Mouse (Mus musculus) hindbrain, embryonic 15.5 days (tissue): ENCODE results near the gene Ros1. TPM values are rescaled to one million over a fixed set of nuclear protein-coding genes. Genes with fewer than 3 reads are reported as not detected.

ENCODE experiments used
- ATAC-seq: fragments of 200-750 bp; cut with Nextera tagmentation; 2 replicates; pipeline ENCODE4 v1.8.0; 2017; ENCODE audit warnings: low read depth, moderate number of reproducible peaks, moderate TSS enrichment; ENCODE audit not compliant: low FRiP score
- H3K27ac ChIP-seq: fragments of 300-500 bp; sonication (generic); replicated peaks from 2 replicates; pipeline ENCODE4 v1.5.1; 2015; ENCODE audit warnings: mild to moderate bottlenecking, inconsistent platforms
- H3K27me3 ChIP-seq: fragments of 300-500 bp; sonication (generic); 2 replicates; pipeline ENCODE4 v1.6.1; 2015; ENCODE audit warnings: control low read depth, inconsistent platforms
- H3K36me3 ChIP-seq: fragments of 300-500 bp; sonication (generic); 2 replicates; pipeline ENCODE4 v1.6.1; 2015; ENCODE audit warnings: control low read depth, inconsistent platforms
- H3K4me1 ChIP-seq: fragments of 300-500 bp; sonication (generic); replicated peaks from 2 replicates; pipeline ENCODE4 v1.6.1; 2015; ENCODE audit warnings: control low read depth, inconsistent platforms
- H3K4me2 ChIP-seq: fragments of 300-500 bp; sonication (generic); 2 replicates; pipeline ENCODE4 v1.6.1; 2015; ENCODE audit warnings: moderate library complexity, mild to moderate bottlenecking, inconsistent platforms
- H3K4me3 ChIP-seq: fragments of 300-500 bp; sonication (generic); 2 replicates; pipeline ENCODE4 v1.5.1; 2015; ENCODE audit warnings: mild to moderate bottlenecking, inconsistent platforms
- H3K9ac ChIP-seq: fragments of 300-500 bp; sonication (generic); 2 replicates; pipeline ENCODE4 v1.6.1; 2015; ENCODE audit warnings: inconsistent platforms
- H3K9me3 ChIP-seq: fragments of 300-500 bp; sonication (generic); 2 replicates; pipeline ENCODE4 v1.6.1; 2016; ENCODE audit warnings: control low read depth, inconsistent platforms
- WGBS: fragments of 180-500 bp; shearing (Covaris S2); methylation state at CpG from one replicate; pipeline ENCODE4 v1.1.7; 2015; 5-methylcytosine and 5-hydroxymethylcytosine counted together
- polyA plus RNA-seq: library from polyadenylated mRNA; unstranded; fragments of >200 nt; fragmentation: Nextera tagmentation; extraction: Ambion mirVana; gene quantifications from 2 replicates; pipeline ENCODE4 v1.2.1, GENCODE M21; 2015

The Ros1 gene
- polyA plus RNA-seq, 1 experiment from 2014 or later: not detected

GRCm38 (mm10) chr10:52028561-52029370 is 166.3 kb downstream of the Ros1 start:
- no peak overlapping the region for H3K4me3 ChIP-seq
- 3% methylated on average over 11 of the region's 11 CpGs for WGBS
- peaks cover 78% of the 10 kb centered on the region for H3K27me3 ChIP-seq
- no peak for ATAC-seq
- peaks cover 11% of the 10 kb centered on the region for H3K4me1 ChIP-seq
- no peak overlapping the region for H3K27ac ChIP-seq
- no peaks in the 10 kb centered on the region for H3K9me3 ChIP-seq
- H3K4me2 ChIP-seq: no peak overlapping the region
- H3K9ac ChIP-seq: no peak overlapping the region
- no peaks in the 10 kb centered on the region for H3K36me3 ChIP-seq

- Histone ChIP-seq H3K4me2 (peak overlapping the region; percentile 95), H3K9me3 (no peaks in the 10 kb centered on the region), H3K36me3 (no peaks in the 10 kb centered on the region), H3K27ac (no peak overlapping the region), H3K4me1 (peaks cover 19% of the 10 kb centered on the region), H3K9ac (no peak overlapping the region), H3K4me3 (peak overlapping the region; percentile 43), H3K27me3 (peaks cover 85% of the 10 kb centered on the region)
- WGBS: under 1% methylated on average over 65 of the region's 68 CpGs
- ATAC-seq: peak; percentile 77
Observed at GRCm38 (mm10) chr10:52027161-52028035, 167.6 kb downstream of the Ros1 start.

GRCm38 (mm10) chr10:52025821-52026220 is 169.2 kb downstream of the Ros1 start:
- peaks cover 24% of the 10 kb centered on the region for H3K4me1 ChIP-seq
- H3K9ac ChIP-seq: no peak overlapping the region
- peaks cover 83% of the 10 kb centered on the region for H3K27me3 ChIP-seq
- WGBS: 12% methylated on average over 7 of the region's 7 CpGs
- no peak overlapping the region for H3K4me2 ChIP-seq
- no peaks in the 10 kb centered on the region for H3K9me3 ChIP-seq
- H3K36me3 ChIP-seq: no peaks in the 10 kb centered on the region
- no peak overlapping the region for H3K27ac ChIP-seq
- no peak for ATAC-seq
- no peak overlapping the region for H3K4me3 ChIP-seq

GRCm38 (mm10) chr10:52025291-52025690 is 169.8 kb downstream of the Ros1 start:
- 0% methylated on average over 1 of the region's 1 CpGs for WGBS
- no peak for ATAC-seq
- no peak overlapping the region for H3K9ac ChIP-seq
- H3K36me3 ChIP-seq: no peaks in the 10 kb centered on the region
- H3K4me1 ChIP-seq: peaks cover 24% of the 10 kb centered on the region
- H3K4me2 ChIP-seq: no peak overlapping the region
- H3K4me3 ChIP-seq: no peak overlapping the region
- H3K9me3 ChIP-seq: no peaks in the 10 kb centered on the region
- no peak overlapping the region for H3K27ac ChIP-seq
- H3K27me3 ChIP-seq: peaks cover 85% of the 10 kb centered on the region

GRCm38 (mm10) chr10:52024053-52024410 is 171.0 kb downstream of the Ros1 start:
- whole genome bisulfite sequencing: 10% methylated on average over 2 of the region's 2 CpGs
- no peak overlapping the region for H3K27ac ChIP-seq
- no peak overlapping the region for H3K4me3 ChIP-seq
- H3K27me3 ChIP-seq: peaks cover 82% of the 10 kb centered on the region
- peaks cover 24% of the 10 kb centered on the region for H3K4me1 ChIP-seq
- H3K9ac ChIP-seq: no peak overlapping the region
- ATAC-seq: no peak
- H3K9me3 ChIP-seq: no peaks in the 10 kb centered on the region
- no peak overlapping the region for H3K4me2 ChIP-seq
- H3K36me3 ChIP-seq: no peaks in the 10 kb centered on the region

GRCm38 (mm10) chr10:52023213-52024052 is 171.6 kb downstream of the Ros1 start:
- WGBS: 4% methylated on average over 17 of the region's 17 CpGs

GRCm38 (mm10) chr10:52022413-52023212 is 172.4 kb downstream of the Ros1 start, which contains the start of gene Vgll2:
TSS of gene Vgll2 (plus strand) at chr10:52022502.
- peak; percentile 86 for ATAC-seq
- H3K4me2 ChIP-seq: peak within 1 kb of the TSS; percentile 89
- H3K4me3 ChIP-seq: peak within 1 kb of the TSS; percentile 47
- no peaks in the 10 kb centered on the region for H3K9me3 ChIP-seq
- WGBS: under 1% methylated on average over 60 of the region's 60 CpGs
- peaks cover 76% of the 10 kb centered on the region for H3K27me3 ChIP-seq
- peak within 1 kb of the TSS; percentile 22; the same call in 1 of the 2 replicates for H3K9ac ChIP-seq
- no peaks in the 10 kb centered on the region for H3K36me3 ChIP-seq
- peaks cover 19% of the 10 kb centered on the region for H3K4me1 ChIP-seq
- H3K27ac ChIP-seq: no peak within 1 kb of the TSS

More at GRCm38 (mm10) chr10:52023213-52024052, 171.6 kb downstream of the Ros1 start:
- Histone ChIP-seq H3K4me3 (peak overlapping the region; percentile 47), H3K27ac (no peak overlapping the region), H3K27me3 (peaks cover 81% of the 10 kb centered on the region), H3K9me3 (no peaks in the 10 kb centered on the region), H3K4me1 (peaks cover 24% of the 10 kb centered on the region), H3K9ac (no peak overlapping the region), H3K4me2 (peak overlapping the region; percentile 89), H3K36me3 (no peaks in the 10 kb centered on the region)
- ATAC-seq: no peak

GRCm38 (mm10) chr10:52021736-52022394 is 173.2 kb downstream of the Ros1 start:
- Histone ChIP-seq H3K27ac (no peak overlapping the region), H3K4me3 (peak overlapping the region; percentile 47), H3K9ac (no peak overlapping the region), H3K4me2 (peak overlapping the region; percentile 89), H3K9me3 (no peaks in the 10 kb centered on the region), H3K27me3 (peaks cover 69% of the 10 kb centered on the region), H3K4me1 (peaks cover 13% of the 10 kb centered on the region), H3K36me3 (no peaks in the 10 kb centered on the region)
- peak; percentile 59 for ATAC-seq
- WGBS: under 1% methylated on average over 15 of the region's 15 CpGs

GRCm38 (mm10) chr10:52021231-52021630 is 173.8 kb downstream of the Ros1 start:
- Histone ChIP-seq H3K9ac (no peak overlapping the region), H3K4me3 (no peak overlapping the region), H3K4me1 (peaks cover 13% of the 10 kb centered on the region), H3K4me2 (no peak overlapping the region), H3K27me3 (peaks cover 64% of the 10 kb centered on the region), H3K36me3 (no peaks in the 10 kb centered on the region), H3K9me3 (no peaks in the 10 kb centered on the region), H3K27ac (no peak overlapping the region)
- no peak for ATAC-seq
- 1% methylated on average over 9 of the region's 9 CpGs for WGBS

GRCm38 (mm10) chr10:52018471-52018870 is 176.6 kb downstream of the Ros1 start:
- Histone ChIP-seq H3K27ac (no peak overlapping the region), H3K9ac (no peak overlapping the region), H3K4me1 (peaks cover 13% of the 10 kb centered on the region), H3K36me3 (no peaks in the 10 kb centered on the region), H3K4me3 (no peak overlapping the region), H3K9me3 (no peaks in the 10 kb centered on the region), H3K4me2 (no peak overlapping the region), H3K27me3 (peaks cover 37% of the 10 kb centered on the region)
- no peak for ATAC-seq
- WGBS: 41% methylated on average over 1 of the region's 1 CpGs
